Mouse (Mus musculus): ENCODE measurements around the gene Arhgap15. TPM values are rescaled to one million over a fixed set of nuclear protein-coding genes. Genes with fewer than 3 reads are reported as not detected.

The Arhgap15 gene
- total RNA-seq, 2 experiments from 2014 or later, result 1.4 to 1.8 TPM

DNA sequence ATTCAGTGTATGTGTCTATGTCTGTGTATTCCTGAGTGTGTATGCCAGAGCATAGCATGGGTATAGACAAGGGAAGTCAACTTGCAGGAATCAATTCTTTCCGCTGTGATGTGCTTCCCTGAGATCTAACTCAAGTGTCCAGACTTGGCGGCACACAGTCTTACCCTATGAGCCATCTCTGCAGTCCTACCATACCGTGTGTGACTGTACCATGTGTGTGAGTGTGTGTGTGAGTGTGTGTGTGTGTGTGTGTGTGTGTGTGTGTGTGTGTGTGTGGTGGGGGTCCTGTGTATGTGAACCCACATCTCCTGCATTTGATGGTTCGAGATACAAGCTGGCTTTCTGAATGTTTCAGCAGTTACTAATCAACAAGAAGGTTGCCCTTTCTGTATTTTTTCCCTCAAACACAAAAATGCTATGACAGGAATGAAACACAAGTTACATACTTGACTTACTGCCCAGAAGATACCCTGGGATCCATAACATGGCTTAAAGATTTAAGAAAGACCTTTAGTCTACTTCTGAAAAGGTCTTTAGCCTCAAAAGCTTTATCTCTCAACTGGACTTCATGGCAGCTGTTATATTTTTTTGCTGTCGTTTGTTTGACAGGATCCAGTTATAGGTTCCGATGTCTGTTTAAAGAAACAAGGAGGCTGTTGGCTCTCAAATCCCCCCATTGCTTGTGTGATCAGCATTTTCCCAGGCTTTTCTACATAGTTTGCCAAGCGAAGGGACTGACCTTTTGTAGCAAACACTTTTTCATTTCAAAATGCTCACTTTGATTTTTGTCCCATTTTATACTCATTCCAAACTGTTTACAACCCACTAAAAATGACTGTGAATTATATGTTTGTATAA is 397.7 kb downstream of the Arhgap15 start:
- intact Hi-C loops (cut with DNase I), result no loop called here
- no peak for DNase-seq

DNA sequence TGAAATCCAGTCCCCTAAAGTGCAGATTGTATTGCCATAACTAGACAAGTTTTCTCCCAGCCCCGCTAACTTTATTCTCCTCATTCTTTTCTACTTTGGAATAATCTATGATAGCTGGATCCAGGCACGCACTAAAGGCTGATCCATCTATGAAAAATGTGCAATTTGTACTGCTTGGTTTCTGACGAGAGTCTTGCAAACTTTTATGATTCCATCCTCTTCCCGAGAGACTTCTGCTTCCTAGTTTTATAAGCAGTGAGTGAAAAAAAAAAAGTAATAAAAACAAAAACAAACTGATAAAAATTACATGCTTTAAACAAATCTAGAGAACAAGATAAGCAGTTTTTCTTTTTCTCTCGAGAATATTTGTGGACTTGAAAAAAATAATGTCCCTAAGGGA is 398.9 kb downstream of the Arhgap15 start:
- DNase-seq, result no peak
- intact Hi-C loops (cut with DNase I), result no loop called here

DNA sequence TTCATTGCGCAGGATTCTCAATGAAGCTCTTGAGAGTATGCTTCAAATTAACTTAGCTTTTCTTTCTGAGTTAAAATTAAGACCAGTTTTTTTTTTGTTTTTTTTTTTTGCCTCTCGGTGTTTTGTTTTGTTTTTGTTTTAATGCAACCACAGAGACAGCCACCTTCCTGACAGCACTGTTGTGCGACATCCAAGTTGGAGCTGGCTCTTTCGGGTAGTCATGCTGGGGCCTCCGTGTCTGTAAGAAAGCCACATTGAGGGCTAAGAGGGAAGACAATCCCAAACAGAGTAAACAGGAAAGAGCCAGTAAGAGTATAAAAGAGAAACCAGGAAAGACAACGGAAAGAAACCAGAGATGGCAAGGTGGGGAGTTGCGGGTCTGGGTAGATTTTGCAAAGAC is 399.3 kb downstream of the Arhgap15 start:
- intact Hi-C loops (cut with DNase I), result no loop called here
- peak; percentile 15 to 23 for DNase-seq

DNA sequence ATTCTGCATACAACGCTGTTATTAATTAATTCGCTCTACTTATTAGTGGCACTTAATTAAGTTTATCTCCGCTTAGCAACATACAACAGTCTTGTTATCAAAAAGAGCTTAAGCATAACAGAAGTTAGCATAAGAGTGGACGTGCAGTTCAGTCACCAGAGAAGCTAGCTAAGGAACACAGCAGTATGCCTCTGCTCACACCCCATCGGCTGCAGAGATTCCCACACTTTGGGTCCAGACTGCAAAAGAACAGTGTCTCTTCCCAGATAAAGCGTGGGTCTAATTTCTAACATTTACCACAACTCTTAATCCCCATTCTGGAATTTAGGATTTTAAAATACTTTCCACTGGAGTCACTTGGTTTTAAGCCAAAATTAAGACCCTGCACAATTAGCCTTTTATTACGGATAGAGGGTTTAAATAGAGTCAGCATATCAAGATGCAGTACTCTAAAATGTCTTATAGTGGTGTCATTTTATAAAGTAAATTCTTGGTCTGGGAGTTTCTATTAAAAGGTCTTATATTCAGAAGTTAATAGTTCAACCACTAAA is 400.0 kb downstream of the Arhgap15 start:
- intact Hi-C loops (cut with DNase I), result no loop called here
- DNase-seq, result no peak

DNA sequence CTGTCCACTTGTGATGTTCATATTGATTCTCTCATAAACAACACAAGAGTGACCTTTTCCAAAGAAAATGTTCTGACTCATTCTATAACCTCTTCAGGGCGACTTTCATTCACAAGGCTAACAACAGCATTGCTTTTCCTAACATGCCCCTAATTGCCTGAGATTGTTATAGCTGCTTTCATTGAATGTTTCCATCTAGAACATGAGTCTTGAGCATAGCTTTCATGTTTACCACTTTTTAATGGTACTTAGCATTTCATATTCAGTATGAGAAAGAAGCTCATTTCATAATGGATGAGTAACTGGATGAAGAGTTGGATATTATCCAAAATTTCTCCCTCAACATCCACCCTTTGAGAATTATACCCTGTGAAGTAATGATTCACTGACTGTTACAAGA is 403.7 kb downstream of the Arhgap15 start:
- intact Hi-C loops (cut with DNase I), result no loop called here
- no peak for DNase-seq

DNA sequence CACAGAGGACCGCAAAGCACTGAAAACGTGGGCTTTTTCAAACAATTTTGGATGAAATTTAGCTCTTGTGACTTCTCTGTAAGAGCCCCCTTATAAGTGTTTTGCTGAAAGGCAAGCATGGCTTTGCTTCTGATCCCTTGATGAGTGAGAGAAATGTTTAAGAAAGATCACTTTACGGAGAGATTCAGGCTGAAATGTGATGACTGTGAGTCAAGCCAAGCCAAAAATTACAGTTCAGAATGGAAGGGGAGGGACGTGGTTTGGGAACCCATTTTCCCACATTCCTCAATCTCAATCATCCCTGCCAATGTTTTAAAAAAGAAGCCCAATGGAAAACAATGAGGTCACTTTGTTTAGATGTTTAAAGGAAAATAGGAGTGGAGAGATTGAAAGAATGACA is 411.7 kb downstream of the Arhgap15 start:
- intact Hi-C loops (cut with DNase I), result no loop called here
- no peak for DNase-seq

DNA sequence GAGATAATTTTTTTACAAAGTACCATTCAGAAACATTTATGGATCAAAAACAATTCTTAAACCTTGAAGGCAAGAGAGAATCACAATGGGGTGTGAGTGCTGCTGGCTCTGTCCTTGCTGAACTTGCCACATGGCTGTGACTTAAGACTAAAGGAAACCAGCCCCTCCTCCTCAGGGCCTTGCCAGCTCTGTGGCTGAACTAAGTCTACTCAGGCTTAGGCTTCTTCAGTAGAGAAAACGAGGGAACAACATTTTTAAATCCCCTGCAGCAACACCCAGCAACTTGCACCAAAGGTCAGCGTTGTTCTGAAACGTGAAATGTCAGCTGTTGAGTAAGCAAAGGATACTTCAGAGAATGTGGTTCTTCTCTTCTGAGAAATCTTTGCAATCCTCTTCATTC is 417.2 kb downstream of the Arhgap15 start:
- no peak for DNase-seq
- intact Hi-C loops (cut with DNase I), result no loop called here

DNA sequence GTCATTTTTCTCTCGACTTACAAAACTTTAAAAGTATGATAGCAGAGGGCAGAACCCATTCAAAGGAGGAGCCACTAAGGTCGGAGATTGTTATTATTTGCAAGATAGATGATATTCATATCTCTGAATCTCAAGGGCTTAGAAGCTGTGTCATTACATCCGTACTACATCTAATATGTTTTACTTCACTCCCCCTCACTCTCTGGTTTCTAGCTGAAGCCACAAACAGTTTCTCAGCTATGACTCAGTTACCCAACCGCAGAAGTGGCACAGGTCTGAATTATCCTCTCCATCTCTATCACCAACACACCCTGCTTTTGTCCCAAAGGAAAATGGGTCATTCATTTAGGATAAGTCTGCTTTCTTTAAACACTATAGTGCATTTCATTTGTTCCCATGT is 418.1 kb downstream of the Arhgap15 start:
- intact Hi-C loops (cut with DNase I), result no loop called here
- DNase-seq, result no peak

DNA sequence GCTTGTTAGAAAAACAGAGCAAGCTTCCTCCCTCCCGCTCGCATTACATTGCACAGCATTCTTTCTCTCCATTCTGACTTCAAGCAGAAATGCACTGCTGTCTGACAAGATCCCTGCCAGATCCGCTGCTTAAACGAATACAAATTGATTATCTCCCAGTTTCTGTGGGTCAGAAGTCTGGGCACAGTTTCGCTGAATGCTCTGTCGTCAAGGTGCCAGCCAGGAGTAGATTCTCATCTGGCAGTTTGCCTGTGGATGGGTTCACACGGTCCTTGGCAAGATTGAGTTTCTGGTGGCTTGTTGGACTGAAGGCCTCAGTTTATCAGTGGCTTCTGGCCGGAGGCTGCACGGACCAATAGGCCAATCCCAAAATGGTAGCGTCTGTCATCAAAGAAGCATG is 435.9 kb downstream of the Arhgap15 start:
- intact Hi-C loops (cut with DNase I), result no loop called here

DNA sequence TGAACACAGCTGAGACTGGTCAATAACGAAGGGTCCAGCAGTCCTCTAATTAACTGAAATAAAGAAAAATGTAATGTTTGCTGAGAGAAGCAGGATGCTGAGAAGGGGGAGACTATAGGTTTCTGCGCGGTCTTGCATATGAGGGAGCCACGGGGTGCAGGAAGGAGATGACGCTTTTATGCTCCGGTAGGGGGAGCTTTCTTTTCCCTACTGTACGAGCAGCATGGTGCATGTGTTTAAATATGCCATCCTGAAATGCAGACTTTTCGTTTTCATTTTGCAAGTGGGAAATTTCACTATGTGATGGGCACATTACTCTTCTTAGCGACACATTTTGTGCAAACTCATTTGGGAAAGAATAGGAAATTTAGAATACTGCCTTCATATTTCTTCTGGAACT is 442.1 kb downstream of the Arhgap15 start:
- DNase-seq, result no peak
- intact Hi-C loops (cut with DNase I), result no loop called here

More for the DNA sequence above, 435.9 kb downstream of the Arhgap15 start:
- no peak for DNase-seq

DNA sequence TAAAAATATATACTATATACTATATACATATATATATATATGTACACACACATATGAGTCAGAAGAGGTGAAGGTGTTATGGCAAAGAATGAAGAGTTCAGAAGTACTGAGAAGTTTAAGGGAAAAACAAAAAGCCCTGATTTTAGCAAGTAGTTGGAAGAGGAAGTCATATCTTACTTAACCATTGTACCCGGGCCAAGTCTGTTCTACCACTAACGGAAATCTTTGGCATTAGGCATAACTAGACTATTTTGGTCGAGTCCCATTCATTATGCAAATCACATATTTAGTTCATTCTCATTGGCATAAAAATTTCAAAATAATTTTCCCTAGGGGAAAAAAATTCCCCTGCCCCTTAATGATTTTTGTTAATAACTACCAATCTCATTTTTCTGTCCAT is 443.4 kb downstream of the Arhgap15 start:
- DNase-seq, result peak in 1 of 2 experiments; percentile 2
- intact Hi-C loops (cut with DNase I), result no loop called here

DNA sequence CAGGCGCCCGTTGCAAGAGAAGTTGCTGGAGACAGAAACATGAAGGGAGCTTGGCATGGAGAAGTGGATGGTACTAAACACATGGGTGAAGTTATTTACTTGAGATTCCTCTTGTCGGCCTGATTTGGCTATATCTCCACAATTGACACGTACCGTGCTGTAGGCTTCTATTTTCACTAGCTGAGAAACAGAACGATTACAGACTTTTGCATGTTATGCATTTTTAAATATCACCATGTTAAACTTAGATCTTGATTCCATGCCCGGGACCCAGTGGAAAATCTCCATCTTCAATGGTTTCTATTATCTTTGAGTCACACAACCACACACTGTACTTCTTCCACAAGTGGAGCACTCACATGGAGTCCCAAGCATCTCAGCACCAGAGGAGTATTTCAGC is 466.9 kb downstream of the Arhgap15 start:
- DNase-seq, result no peak
- intact Hi-C loops (cut with DNase I), result no loop called here

DNA sequence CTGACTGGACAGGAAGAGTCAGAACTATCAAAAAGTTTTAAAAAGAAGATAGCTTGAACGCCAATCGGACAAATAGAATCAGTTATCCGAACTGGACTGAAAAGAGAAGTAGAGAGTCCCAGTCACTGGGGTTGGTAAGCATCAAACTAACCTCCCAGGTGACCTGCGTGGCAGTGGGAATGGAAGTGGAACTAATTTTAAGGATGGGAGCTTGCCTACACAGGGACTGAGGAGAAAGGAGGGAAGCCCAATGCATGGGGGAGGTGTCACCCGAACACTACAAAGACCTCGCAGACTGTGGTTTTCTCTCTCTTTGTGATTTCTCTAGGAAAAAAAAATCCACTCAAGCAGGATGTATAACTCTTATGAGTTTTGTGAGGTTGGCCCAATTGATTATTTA is 469.2 kb downstream of the Arhgap15 start:
- no peak for DNase-seq
- intact Hi-C loops (cut with DNase I), result no loop called here

DNA sequence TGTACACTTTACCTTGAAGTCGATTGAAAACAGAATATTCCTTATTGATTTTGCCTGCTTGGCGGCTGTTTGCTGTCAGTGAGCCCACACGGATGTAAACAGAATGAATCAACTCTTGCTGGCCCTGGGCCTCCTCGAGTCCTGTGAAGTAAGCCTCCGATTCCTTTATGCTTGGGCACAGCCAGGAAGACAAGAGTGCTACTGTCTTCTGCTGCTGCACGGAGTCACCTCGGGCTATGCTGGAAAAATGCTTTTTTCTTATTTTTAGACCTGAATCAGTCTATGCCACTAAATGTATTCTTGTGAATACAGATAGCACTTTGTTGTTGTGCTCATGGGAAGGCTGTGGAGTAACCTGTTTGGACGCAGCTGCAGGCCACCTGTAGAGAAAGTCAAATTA is 469.7 kb downstream of the Arhgap15 start:
- intact Hi-C loops (cut with DNase I), result no loop called here
- DNase-seq, result no peak

DNA sequence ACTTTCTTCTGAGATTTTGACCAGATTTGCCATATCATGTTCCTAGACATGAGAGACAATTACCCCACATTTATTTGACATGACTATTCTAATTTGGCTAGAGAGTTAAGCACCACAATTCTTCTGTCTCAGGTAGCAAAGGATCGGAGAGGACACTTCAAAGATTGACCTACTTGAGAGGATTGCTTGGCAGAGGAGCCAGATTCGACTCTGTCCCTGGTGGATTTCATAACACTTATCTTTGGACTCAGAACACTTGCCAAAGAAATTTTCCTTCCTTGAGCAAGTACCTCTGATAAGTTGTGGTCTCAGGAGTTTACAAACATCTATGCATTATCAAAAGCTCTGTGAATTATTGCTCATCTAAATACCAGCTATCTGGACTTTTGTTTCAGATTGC is 473.1 kb downstream of the Arhgap15 start:
- intact Hi-C loops (cut with DNase I), result no loop called here

DNA sequence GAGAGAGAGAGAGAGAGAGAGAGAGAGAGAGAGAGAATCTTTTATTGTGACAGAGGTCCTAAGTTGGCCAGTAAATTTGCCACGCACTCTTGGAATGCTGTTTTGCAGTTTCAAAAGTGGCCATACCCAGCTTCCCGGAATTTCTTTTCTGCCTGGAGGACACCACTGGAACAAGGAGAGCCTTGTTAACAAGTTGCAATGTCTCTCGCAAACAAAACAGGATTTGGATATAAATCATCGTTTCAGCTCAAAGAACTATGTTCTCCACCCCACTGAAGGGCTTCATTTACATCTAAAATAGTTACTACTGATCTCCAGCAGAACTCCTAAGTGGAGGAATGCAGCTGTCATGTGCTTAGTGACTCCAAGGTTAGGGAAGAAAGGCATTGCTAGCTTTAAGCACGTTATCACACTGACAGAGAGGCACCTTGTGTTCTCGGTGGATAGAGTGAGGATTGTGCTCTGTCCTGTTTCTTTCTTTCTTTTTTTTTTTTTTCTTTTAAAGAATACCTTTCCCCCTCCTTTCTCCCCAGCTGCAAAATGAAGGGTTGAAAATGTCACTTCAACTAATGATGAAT is 473.6 kb downstream of the Arhgap15 start:
- no peak for DNase-seq
- intact Hi-C loops (cut with DNase I), result no loop called here

More for the DNA sequence above, 473.1 kb downstream of the Arhgap15 start:
- no peak for DNase-seq

DNA sequence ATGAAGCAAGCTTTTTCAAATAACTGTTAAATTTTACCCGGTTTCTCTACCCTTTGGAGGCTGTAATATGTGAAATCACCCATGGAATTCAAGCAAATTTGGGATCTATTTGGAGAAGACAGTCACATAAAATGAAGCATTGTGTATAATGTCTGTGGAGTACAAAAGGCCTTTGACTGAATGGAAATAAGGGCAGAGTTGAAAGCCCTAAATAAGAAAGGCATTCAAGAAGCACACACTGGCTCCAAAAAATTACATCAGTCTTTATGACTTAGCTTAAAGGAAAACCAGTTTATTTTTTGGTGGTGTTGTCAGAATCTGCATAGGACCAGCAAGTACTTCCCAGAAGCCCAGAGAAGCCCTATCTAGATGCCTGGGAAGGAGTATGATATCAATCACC is 486.2 kb downstream of the Arhgap15 start:
- DNase-seq, result no peak
- intact Hi-C loops (cut with DNase I), result no loop called here

DNA sequence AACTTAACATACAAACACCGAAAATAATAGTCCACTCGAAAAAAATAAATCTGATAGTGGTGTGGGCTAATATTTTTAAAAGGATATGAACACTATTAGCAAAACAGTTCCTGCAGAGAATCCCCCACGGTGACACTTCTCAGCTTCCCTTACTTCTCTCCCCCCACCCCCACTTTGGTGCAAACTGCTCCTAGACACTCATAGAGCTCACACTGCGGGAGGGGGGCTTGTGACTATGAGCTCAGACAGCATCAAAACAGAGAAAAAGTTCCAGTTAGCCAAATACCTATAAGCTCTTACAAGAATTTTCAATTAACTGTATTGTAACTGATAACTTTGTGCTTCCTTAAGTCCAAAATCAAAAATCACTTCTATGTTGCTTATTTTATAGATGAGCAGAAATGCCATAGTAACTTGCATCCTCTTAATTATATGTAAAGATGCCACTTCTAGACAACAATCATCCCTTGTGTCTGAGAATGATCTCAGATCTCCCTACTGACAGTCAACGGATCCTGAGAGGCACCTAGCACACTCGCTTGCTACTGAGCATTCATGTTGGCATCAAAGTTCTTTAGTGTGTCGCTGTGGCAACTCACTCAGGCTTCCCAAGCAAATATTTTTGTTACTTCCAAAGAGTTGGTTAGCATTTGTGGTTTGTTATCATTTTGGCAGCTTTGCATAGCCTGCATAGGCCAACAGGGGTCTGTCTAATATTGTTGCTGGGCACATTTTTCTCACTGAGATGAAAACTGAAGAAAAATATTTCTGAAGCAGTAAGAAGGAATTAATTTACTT is 493.2 kb downstream of the Arhgap15 start:
- DNase-seq, result no peak
- intact Hi-C loops (cut with DNase I), result no loop called here

DNA sequence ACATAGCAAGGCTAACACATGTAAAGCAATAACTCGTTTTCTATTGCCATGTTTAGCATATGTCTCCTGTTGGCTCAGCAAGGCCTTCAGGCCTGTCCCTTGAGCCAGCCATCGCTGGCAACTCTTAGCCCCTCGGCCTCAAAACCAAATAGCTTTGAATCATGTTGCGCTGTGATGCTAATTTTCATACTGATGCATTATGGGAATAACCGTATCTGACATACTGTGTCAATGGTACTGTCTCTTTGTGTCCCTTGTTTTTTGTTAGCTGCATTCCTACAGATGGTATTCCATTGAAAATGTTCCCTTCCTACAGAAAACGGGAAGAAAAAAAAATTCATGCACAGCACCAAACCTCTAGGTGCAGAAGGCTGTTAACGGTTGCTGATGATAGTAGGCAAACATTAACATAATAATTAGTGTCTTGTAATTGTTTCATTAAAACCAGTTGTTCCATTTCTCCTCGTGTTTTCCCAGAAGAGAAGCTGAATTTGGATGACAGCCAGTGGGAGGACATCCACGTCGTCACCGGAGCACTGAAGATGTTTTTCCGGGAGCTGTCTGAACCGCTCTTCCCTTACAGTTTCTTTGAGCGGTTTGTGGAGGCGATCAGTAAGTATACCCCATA is 494.1 kb downstream of the Arhgap15 start:
- intact Hi-C loops (cut with DNase I), result no loop called here
- peak; percentile 6 to 28 for DNase-seq

DNA sequence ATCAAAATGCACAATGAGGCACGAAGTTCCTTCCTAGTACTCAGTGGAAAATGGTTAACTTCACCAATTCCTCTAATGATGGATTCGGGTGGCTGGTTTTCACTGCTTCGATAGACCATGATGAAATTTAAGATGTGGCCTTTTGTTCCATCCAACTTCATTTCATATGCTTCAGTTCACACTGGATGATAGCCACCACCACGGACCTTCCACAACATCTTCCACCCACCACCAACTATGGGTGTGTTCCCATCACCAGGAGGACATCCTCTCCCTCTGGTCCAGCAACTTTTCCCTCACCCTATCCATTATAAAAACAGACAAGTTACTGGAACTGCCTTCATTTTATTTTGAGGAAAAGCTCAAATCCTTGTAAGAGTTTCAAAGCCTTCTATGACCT is 506.7 kb downstream of the Arhgap15 start:
- DNase-seq, result no peak
- intact Hi-C loops (cut with DNase I), result no loop called here

DNA sequence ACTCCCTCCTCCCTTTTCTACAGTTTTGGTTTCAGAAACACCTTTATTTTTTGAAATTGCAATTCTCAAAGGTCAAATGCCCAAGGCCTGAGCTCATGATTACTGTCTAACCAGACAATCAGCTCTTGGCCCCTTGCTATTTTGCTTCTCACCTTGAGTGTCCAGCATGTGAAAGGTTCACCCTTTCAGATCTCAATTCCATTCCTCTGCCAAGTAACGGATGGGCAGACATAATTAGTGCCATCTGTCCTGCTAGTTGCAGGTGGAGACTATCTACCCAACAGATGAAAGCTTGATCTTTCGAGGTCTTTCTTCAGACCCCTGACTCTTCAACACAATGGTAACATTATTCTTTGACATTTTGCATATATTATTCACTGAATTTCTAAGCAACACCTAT is 509.3 kb downstream of the Arhgap15 start:
- DNase-seq, result no peak
- intact Hi-C loops (cut with DNase I), result no loop called here

All from heart, postnatal 14 days (tissue).